Mouse (Mus musculus): ENCODE data around the gene Zfp668. TPM values are rescaled to one million over a fixed set of nuclear protein-coding genes. Genes with fewer than 3 reads are reported as not detected.

Gene Zfp668
- polyA plus RNA-seq, 1 experiment from 2014 or later: 19.4 TPM

DNA sequence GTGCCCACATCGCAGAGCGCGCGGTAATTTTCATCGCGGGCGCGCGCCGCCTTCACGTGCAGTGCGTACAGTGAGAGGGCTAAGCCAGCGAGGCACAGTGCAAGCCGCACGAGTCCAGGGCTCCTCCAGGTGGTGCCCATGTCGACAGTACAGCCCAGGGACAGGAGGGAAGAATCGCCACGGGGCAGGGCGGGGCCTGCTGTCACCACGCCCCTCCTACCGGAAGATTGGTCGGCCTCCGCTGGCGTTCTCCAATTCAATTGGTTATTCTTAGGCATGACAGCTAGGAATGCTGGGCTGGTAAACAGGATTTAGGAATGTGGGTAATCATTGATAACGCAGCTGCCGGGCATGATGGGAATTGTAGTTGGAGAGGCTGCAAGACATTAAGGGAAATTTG, 18.8 kb upstream of the Zfp668 start, which contains the start of the genes Gm21974 and Vkorc1:
TSS of gene Gm21974 (minus strand) at position 13 of the 400 bp plus-strand sequence.
TSS of gene Vkorc1 (minus strand) at position 176 of the 400 bp plus-strand sequence.
- under 1% methylated on average over 26 of the region's 26 CpGs for WGBS
- ATAC-seq (ENCODE audit: insufficient read depth): peak; percentile 99
- peak within 1 kb of the TSS; percentile 70 for H3K9ac ChIP-seq

GRCm38 (mm10) chr7:127894480-127894879, 17.9 kb upstream of the Zfp668 start:
- peak overlapping the region; percentile 67 for H3K4me3 ChIP-seq (ENCODE audit: low read depth, low read length)
- 56% methylated on average over 5 of the region's 5 CpGs for WGBS
- DNase-seq: no peak
- peak overlapping the region; percentile 88 for H3K4me2 ChIP-seq
- no peak for TF ChIP-seq CTCF (IDR thresholded peaks at IDR 0.05; ENCODE audit: low read depth)
- peaks cover 8% of the 10 kb centered on the region for H3K4me1 ChIP-seq (ENCODE audit: insufficient read depth)
- no peak for ATAC-seq (ENCODE audit: insufficient read depth)
- no peaks in the 10 kb centered on the region for H3K27me3 ChIP-seq (ENCODE audit: insufficient read depth, low read length)
- peak overlapping the region; percentile 70 for H3K9ac ChIP-seq
- no peaks in the 10 kb centered on the region for H3K9me3 ChIP-seq (ENCODE audit: low read depth, low read length)
- H3K36me3 ChIP-seq (ENCODE audit: insufficient read depth): peaks cover 28% of the 10 kb centered on the region; the same call in 1 of the 2 replicates
- no peak overlapping the region; the same call in 1 of the 2 replicates for H3K27ac ChIP-seq (ENCODE audit: low read depth)

More for the DNA sequence above, 18.8 kb upstream of the Zfp668 start, which contains the start of the genes Gm21974 and Vkorc1:
- Histone ChIP-seq H3K4me3 (ENCODE audit: low read depth, low read length) (peak within 1 kb of the TSS; percentile 67), H3K9me3 (ENCODE audit: low read depth, low read length) (no peaks in the 10 kb centered on the region), H3K27me3 (ENCODE audit: insufficient read depth, low read length) (no peaks in the 10 kb centered on the region), H3K36me3 (ENCODE audit: insufficient read depth) (peaks cover 21% of the 10 kb centered on the region; the same call in 1 of the 2 replicates), H3K27ac (ENCODE audit: low read depth) (peak within 1 kb of the TSS; percentile 82), H3K4me2 (peak within 1 kb of the TSS; percentile 88), H3K4me1 (ENCODE audit: insufficient read depth) (peaks cover 8% of the 10 kb centered on the region)
- peak; percentile 57 for TF ChIP-seq CTCF (IDR thresholded peaks at IDR 0.05; ENCODE audit: low read depth)
- DNase-seq: peak; percentile 97

- no peak for TF ChIP-seq CTCF (IDR thresholded peaks at IDR 0.05; ENCODE audit: low read depth)
- DNase-seq (peak; percentile 46), ATAC-seq (ENCODE audit: insufficient read depth) (no peak)
- peaks cover 64% of the 10 kb centered on the region for H3K36me3 ChIP-seq (ENCODE audit: insufficient read depth)
- H3K9me3 ChIP-seq (ENCODE audit: low read depth, low read length): no peaks in the 10 kb centered on the region
- no peak within 1 kb of the TSS for H3K9ac ChIP-seq
- H3K27me3 ChIP-seq (ENCODE audit: insufficient read depth, low read length): no peaks in the 10 kb centered on the region
- H3K4me2 ChIP-seq: no peak within 1 kb of the TSS
- H3K4me1 ChIP-seq (ENCODE audit: insufficient read depth): peaks cover 8% of the 10 kb centered on the region
- H3K27ac ChIP-seq (ENCODE audit: low read depth): no peak within 1 kb of the TSS
- 16% methylated on average over 4 of the region's 4 CpGs for WGBS
- no peak within 1 kb of the TSS for H3K4me3 ChIP-seq (ENCODE audit: low read depth, low read length)
Measured at GRCm38 (mm10) chr7:127890798-127891197, 14.2 kb upstream of the Zfp668 start, which contains the start of gene Prss53. Gene Prss53, minus strand, starts transcription at chr7:127890970.

DNA sequence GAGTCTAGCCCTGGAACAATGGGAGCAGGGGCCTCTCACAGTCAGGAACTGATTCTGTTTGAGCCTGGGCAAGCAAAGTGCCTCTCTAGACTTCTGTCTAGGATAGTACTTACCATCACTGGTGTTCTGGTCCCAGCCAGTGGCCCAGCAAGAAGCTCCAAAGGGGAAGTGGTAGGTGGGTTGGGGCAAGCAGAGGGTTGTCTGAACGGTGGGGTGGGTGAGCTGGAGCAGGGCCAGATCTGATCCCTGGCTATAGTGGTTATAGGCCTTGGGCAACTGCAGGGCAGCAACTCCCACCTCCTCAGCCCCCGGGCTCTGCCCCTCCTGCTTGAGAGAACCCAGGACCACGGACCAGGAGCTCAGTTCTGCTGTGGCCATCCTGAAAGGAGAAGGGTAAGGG, 12.2 kb upstream of the Zfp668 start:
- peaks cover 82% of the 10 kb centered on the region for H3K36me3 ChIP-seq (ENCODE audit: insufficient read depth)
- WGBS: 70% methylated on average over 3 of the region's 3 CpGs

GRCm38 (mm10) chr7:127887781-127888180, 11.2 kb upstream of the Zfp668 start:
- DNase-seq: no peak
- WGBS: 81% methylated on average over 3 of the region's 3 CpGs

More for the DNA sequence above, 12.2 kb upstream of the Zfp668 start:
- Histone ChIP-seq H3K9me3 (ENCODE audit: low read depth, low read length) (no peaks in the 10 kb centered on the region), H3K27ac (ENCODE audit: low read depth) (no peak overlapping the region), H3K4me2 (no peak overlapping the region), H3K4me1 (ENCODE audit: insufficient read depth) (no peaks in the 10 kb centered on the region), H3K4me3 (ENCODE audit: low read depth, low read length) (no peak overlapping the region), H3K27me3 (ENCODE audit: insufficient read depth, low read length) (no peaks in the 10 kb centered on the region), H3K9ac (no peak overlapping the region)
- no peak for ATAC-seq (ENCODE audit: insufficient read depth)
- no peak for DNase-seq
- no peak for TF ChIP-seq CTCF (IDR thresholded peaks at IDR 0.05; ENCODE audit: low read depth)

GRCm38 (mm10) chr7:127887191-127887590, 10.6 kb upstream of the Zfp668 start:
- Histone ChIP-seq H3K27me3 (ENCODE audit: insufficient read depth, low read length) (no peaks in the 10 kb centered on the region), H3K9ac (no peak overlapping the region), H3K9me3 (ENCODE audit: low read depth, low read length) (no peaks in the 10 kb centered on the region), H3K4me1 (ENCODE audit: insufficient read depth) (no peaks in the 10 kb centered on the region), H3K36me3 (ENCODE audit: insufficient read depth) (peaks cover 83% of the 10 kb centered on the region), H3K27ac (ENCODE audit: low read depth) (no peak overlapping the region), H3K4me3 (ENCODE audit: low read depth, low read length) (no peak overlapping the region), H3K4me2 (no peak overlapping the region)
- no peak for TF ChIP-seq CTCF (IDR thresholded peaks at IDR 0.05; ENCODE audit: low read depth)
- WGBS: 72% methylated on average over 8 of the region's 8 CpGs
- ATAC-seq (ENCODE audit: insufficient read depth): no peak
- DNase-seq: no peak

More at GRCm38 (mm10) chr7:127887781-127888180, 11.2 kb upstream of the Zfp668 start:
- ATAC-seq (ENCODE audit: insufficient read depth): no peak
- H3K27me3 ChIP-seq (ENCODE audit: insufficient read depth, low read length): no peaks in the 10 kb centered on the region
- H3K4me2 ChIP-seq: no peak overlapping the region
- no peak overlapping the region for H3K27ac ChIP-seq (ENCODE audit: low read depth)
- no peaks in the 10 kb centered on the region for H3K4me1 ChIP-seq (ENCODE audit: insufficient read depth)
- no peak for TF ChIP-seq CTCF (IDR thresholded peaks at IDR 0.05; ENCODE audit: low read depth)
- H3K4me3 ChIP-seq (ENCODE audit: low read depth, low read length): no peak overlapping the region
- peaks cover 82% of the 10 kb centered on the region for H3K36me3 ChIP-seq (ENCODE audit: insufficient read depth)
- H3K9me3 ChIP-seq (ENCODE audit: low read depth, low read length): no peaks in the 10 kb centered on the region
- H3K9ac ChIP-seq: no peak overlapping the region

GRCm38 (mm10) chr7:127886551-127886950, 9.9 kb upstream of the Zfp668 start:
- H3K4me2 ChIP-seq: no peak overlapping the region
- H3K4me3 ChIP-seq (ENCODE audit: low read depth, low read length): no peak overlapping the region
- no peaks in the 10 kb centered on the region for H3K9me3 ChIP-seq (ENCODE audit: low read depth, low read length)
- no peak overlapping the region for H3K9ac ChIP-seq
- TF ChIP-seq CTCF (IDR thresholded peaks at IDR 0.05; ENCODE audit: low read depth): no peak
- WGBS: 93% methylated on average over 6 of the region's 6 CpGs
- no peak for ATAC-seq (ENCODE audit: insufficient read depth)
- DNase-seq: no peak
- peaks cover 87% of the 10 kb centered on the region for H3K36me3 ChIP-seq (ENCODE audit: insufficient read depth)
- H3K27me3 ChIP-seq (ENCODE audit: insufficient read depth, low read length): no peaks in the 10 kb centered on the region
- H3K27ac ChIP-seq (ENCODE audit: low read depth): no peak overlapping the region
- no peaks in the 10 kb centered on the region for H3K4me1 ChIP-seq (ENCODE audit: insufficient read depth)
